Mouse (Mus musculus): ENCODE data around the gene Dctn1. TPM values are rescaled to one million over a fixed set of nuclear protein-coding genes. Genes with fewer than 3 reads are reported as not detected.
A peak's percentile ranks its signal among the peaks of the same experiment; 100 is the strongest.

Dctn1 gene
- polyA plus RNA-seq, 1 experiment from 2014 or later = 135 TPM

DNA sequence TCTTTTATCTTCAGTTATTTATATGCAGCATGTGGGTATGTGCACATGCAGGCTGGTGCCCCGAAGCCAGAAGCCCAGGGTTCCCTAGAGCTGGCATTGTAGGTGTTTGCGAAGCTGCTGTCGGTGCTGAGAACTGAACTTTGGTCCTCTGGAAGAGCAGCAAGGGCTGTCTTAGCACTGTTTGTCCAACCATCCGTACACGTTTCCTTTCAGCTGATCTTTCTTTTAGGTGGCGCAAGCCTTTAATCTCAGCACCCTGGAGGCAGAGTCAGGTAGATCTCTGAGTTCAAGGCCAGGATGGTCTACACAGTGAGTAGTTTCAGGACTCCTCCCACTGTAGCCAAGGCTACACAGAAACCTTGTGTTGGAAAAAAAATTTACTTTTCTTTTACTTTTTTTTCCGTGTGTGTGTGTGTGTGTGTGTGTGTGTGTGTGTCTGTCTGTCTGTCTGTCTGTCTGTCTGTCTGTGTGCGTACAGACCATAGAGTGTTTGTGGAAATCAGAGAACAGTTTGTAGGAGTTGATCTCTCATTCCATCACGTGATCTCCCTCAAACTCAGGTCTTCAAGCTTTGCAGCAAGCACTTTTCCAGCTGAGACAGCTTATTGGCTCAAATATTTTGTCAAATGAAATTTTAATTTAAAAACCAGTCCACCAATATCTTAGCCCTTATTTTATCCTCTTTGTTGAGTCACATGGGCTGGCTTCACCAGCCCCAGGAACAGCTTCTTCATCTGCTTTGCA is 33.4 kb upstream of the Dctn1 start:
- Histone ChIP-seq H3K27me3 (ENCODE audit: control insufficient read depth, insufficient read depth, low read length) (0 out of 2 replicates have a peak, but pooled peaks cover 2% of the 10 kb centered on the region), H3K36me3 (ENCODE audit: control insufficient read depth, insufficient read depth, low read length) (no peaks in the 10 kb centered on the region), H3K4me2 (ENCODE audit: low read length) (no peak overlapping the region), H3K27ac (replicated peaks; ENCODE audit: low read depth, low read length) (no peak overlapping the region), H3K4me3 (replicated peaks; ENCODE audit: low read depth, low read length) (no peak overlapping the region), H3K9me3 (ENCODE audit: control insufficient read depth, low read length) (no peaks in the 10 kb centered on the region), H3K9ac (replicated peaks; ENCODE audit: low read length) (no peak overlapping the region), H3K4me1 (ENCODE audit: control insufficient read depth, insufficient read depth, low read length) (peaks cover 19% of the 10 kb centered on the region)
- WGBS = 88% methylated on average over 9 of the region's 9 CpGs
- no peak for DNase-seq
- no peak for ATAC-seq (ENCODE audit: low FRiP score, low TSS enrichment)

- no peaks in the 10 kb centered on the region for H3K9me3 ChIP-seq (ENCODE audit: control insufficient read depth, low read length)
- ATAC-seq (ENCODE audit: low FRiP score, low TSS enrichment) = no peak
- DNase-seq = no peak
- H3K27ac ChIP-seq (replicated peaks; ENCODE audit: low read depth, low read length) = no peak overlapping the region
- H3K4me1 ChIP-seq (ENCODE audit: control insufficient read depth, insufficient read depth, low read length) = peaks cover 32% of the 10 kb centered on the region
- WGBS = 67% methylated on average over 3 of the region's 3 CpGs
- H3K27me3 ChIP-seq (ENCODE audit: control insufficient read depth, insufficient read depth, low read length) = 0 out of 2 replicates have a peak, but pooled peaks cover 2% of the 10 kb centered on the region
- H3K36me3 ChIP-seq (ENCODE audit: control insufficient read depth, insufficient read depth, low read length) = no peaks in the 10 kb centered on the region
- no peak overlapping the region for H3K4me3 ChIP-seq (replicated peaks; ENCODE audit: low read depth, low read length)
- H3K9ac ChIP-seq (replicated peaks; ENCODE audit: low read length) = no peak overlapping the region
- H3K4me2 ChIP-seq (ENCODE audit: low read length) = no peak overlapping the region
Measured at GRCm38 (mm10) chr6:83134226-83134625, 31.5 kb upstream of the Dctn1 start.

DNA sequence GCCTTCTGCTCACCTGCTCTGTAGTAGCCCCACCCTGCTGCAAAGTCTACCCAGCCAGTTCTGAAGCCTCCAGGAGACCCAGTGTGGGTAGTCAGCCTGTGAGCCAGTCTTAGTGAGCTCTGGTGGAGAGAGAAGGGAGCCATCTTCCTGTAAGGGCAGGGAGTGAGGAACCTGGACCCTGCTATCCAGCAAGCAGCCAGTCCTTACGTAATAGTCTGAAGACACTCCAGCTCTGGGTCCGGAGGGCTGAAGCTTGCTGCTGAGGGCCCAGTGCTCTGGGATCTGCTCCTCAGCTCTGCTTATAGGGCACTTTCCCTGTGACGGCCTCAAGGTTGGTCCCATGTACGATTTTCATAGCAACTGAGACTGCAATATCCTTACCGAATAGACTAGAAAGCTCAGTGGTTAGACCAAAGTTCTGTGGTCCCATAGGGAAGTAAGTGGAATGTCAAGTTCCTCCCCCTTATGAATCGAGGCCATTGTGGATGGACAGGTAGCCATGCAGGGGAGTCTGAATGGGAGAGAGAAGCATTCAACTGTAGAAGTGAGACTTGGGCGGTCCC is 30.7 kb upstream of the Dctn1 start, which contains the start of gene Rtkn:
Gene Rtkn (plus strand): TSS at position 513 of the 563 bp plus-strand sequence.
- DNase-seq (no peak), ATAC-seq (ENCODE audit: low FRiP score, low TSS enrichment) (no peak)
- Histone ChIP-seq H3K9ac (replicated peaks; ENCODE audit: low read length) (peak within 1 kb of the TSS; percentile 62), H3K4me3 (replicated peaks; ENCODE audit: low read depth, low read length) (peak within 1 kb of the TSS; percentile 39; the same call in 1 of the 2 replicates), H3K27ac (replicated peaks; ENCODE audit: low read depth, low read length) (no peak within 1 kb of the TSS), H3K27me3 (ENCODE audit: control insufficient read depth, insufficient read depth, low read length) (0 out of 2 replicates have a peak, but pooled peaks cover 2% of the 10 kb centered on the region), H3K4me1 (ENCODE audit: control insufficient read depth, insufficient read depth, low read length) (peaks cover 32% of the 10 kb centered on the region), H3K9me3 (ENCODE audit: control insufficient read depth, low read length) (no peaks in the 10 kb centered on the region), H3K4me2 (ENCODE audit: low read length) (peak within 1 kb of the TSS; percentile 65), H3K36me3 (ENCODE audit: control insufficient read depth, insufficient read depth, low read length) (no peaks in the 10 kb centered on the region)
- 60% methylated on average over 7 of the region's 7 CpGs for WGBS

DNA sequence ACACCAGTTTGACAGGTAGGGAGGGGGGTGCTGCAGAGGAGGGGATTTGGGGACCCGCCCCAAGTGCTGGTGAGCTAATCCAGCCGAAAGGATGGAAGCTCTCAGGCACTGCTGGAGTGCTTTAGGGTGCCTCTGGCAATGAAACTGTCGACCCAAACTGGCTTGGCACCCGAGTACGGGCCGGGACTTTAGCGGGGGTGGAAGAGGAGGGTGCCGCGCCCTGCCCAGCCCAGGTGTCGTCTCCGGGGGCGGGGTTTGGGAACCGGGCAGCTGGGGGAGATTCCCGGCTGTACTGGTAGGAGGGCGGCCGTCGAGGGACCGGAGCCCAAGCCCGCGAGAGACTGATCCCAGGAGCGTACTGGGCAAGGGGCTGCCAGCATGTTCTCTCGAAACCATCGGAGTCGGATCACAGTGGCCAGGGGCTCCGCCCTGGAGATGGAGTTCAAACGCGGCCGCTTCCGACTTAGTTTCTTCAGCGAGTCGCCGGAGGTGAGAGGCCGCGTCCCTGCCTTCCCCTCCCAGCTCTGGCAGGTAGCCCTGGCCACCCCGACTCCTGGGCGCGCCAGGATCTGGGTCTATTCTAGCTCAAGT is 30.1 kb upstream of the Dctn1 start:
- Histone ChIP-seq H3K4me3 (replicated peaks; ENCODE audit: low read depth, low read length) (peak overlapping the region; percentile 39; the same call in 1 of the 2 replicates), H3K27ac (replicated peaks; ENCODE audit: low read depth, low read length) (no peak overlapping the region), H3K9ac (replicated peaks; ENCODE audit: low read length) (peak overlapping the region; percentile 40), H3K9me3 (ENCODE audit: control insufficient read depth, low read length) (no peaks in the 10 kb centered on the region), H3K4me1 (ENCODE audit: control insufficient read depth, insufficient read depth, low read length) (peaks cover 32% of the 10 kb centered on the region), H3K27me3 (ENCODE audit: control insufficient read depth, insufficient read depth, low read length) (0 out of 2 replicates have a peak, but pooled peaks cover 2% of the 10 kb centered on the region), H3K4me2 (ENCODE audit: low read length) (peak overlapping the region; percentile 65), H3K36me3 (ENCODE audit: control insufficient read depth, insufficient read depth, low read length) (no peaks in the 10 kb centered on the region)
- 4% methylated on average over 37 of the region's 37 CpGs for WGBS
- DNase-seq (no peak), ATAC-seq (ENCODE audit: low FRiP score, low TSS enrichment) (no peak)

GRCm38 (mm10) chr6:83136291-83136880 is 29.3 kb upstream of the Dctn1 start:
- Histone ChIP-seq H3K4me3 (replicated peaks; ENCODE audit: low read depth, low read length) (peak overlapping the region; percentile 39), H3K4me2 (ENCODE audit: low read length) (peak overlapping the region; percentile 65), H3K4me1 (ENCODE audit: control insufficient read depth, insufficient read depth, low read length) (peaks cover 32% of the 10 kb centered on the region), H3K9me3 (ENCODE audit: control insufficient read depth, low read length) (no peaks in the 10 kb centered on the region), H3K27me3 (ENCODE audit: control insufficient read depth, insufficient read depth, low read length) (0 out of 2 replicates have a peak, but pooled peaks cover 2% of the 10 kb centered on the region), H3K36me3 (ENCODE audit: control insufficient read depth, insufficient read depth, low read length) (no peaks in the 10 kb centered on the region), H3K9ac (replicated peaks; ENCODE audit: low read length) (peak overlapping the region; percentile 62), H3K27ac (replicated peaks; ENCODE audit: low read depth, low read length) (peak overlapping the region; percentile 90)
- no peak for DNase-seq
- ATAC-seq (ENCODE audit: low FRiP score, low TSS enrichment) = peak; percentile 6; the same call in 1 of the 2 replicates
- 17% methylated on average over 5 of the region's 5 CpGs for whole genome bisulfite sequencing

GRCm38 (mm10) chr6:83136881-83137575 is 28.7 kb upstream of the Dctn1 start:
- H3K4me3 ChIP-seq (replicated peaks; ENCODE audit: low read depth, low read length) = peak overlapping the region; percentile 39
- H3K4me2 ChIP-seq (ENCODE audit: low read length) = peak overlapping the region; percentile 65
- peak overlapping the region; percentile 90 for H3K27ac ChIP-seq (replicated peaks; ENCODE audit: low read depth, low read length)
- H3K27me3 ChIP-seq (ENCODE audit: control insufficient read depth, insufficient read depth, low read length) = peaks cover 5% of the 10 kb centered on the region; the same call in 1 of the 2 replicates
- peak; percentile 73 for DNase-seq
- H3K4me1 ChIP-seq (ENCODE audit: control insufficient read depth, insufficient read depth, low read length) = peaks cover 34% of the 10 kb centered on the region
- H3K36me3 ChIP-seq (ENCODE audit: control insufficient read depth, insufficient read depth, low read length) = no peaks in the 10 kb centered on the region
- H3K9ac ChIP-seq (replicated peaks; ENCODE audit: low read length) = peak overlapping the region; percentile 62
- WGBS = under 1% methylated on average over 25 of the region's 26 CpGs
- H3K9me3 ChIP-seq (ENCODE audit: control insufficient read depth, low read length) = no peaks in the 10 kb centered on the region
- ATAC-seq (ENCODE audit: low FRiP score, low TSS enrichment) = peak; percentile 82

DNA sequence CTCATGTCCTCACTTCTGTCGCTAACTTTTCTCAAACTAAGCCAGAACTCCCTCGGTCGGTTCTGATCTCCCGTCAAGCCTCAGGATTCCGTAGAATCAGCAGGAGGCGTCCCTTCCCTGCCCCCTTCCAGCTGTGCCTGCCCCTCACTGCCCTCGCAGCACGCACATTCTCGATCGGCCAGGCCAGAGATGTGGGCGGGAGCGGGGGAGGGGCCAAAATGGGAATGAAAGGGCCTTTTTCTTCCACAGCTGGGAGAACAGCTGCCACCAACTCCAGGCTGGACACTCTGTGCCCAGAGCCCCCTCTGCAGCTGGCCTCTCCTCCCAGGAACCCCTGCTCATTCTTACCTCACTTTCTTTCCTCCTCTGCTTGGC is 28.2 kb upstream of the Dctn1 start:
- Histone ChIP-seq H3K4me2 (ENCODE audit: low read length) (peak overlapping the region; percentile 65), H3K4me3 (replicated peaks; ENCODE audit: low read depth, low read length) (peak overlapping the region; percentile 39), H3K4me1 (ENCODE audit: control insufficient read depth, insufficient read depth, low read length) (peaks cover 38% of the 10 kb centered on the region), H3K27ac (replicated peaks; ENCODE audit: low read depth, low read length) (peak overlapping the region; percentile 90), H3K27me3 (ENCODE audit: control insufficient read depth, insufficient read depth, low read length) (peaks cover 7% of the 10 kb centered on the region; the same call in 1 of the 2 replicates), H3K9me3 (ENCODE audit: control insufficient read depth, low read length) (no peaks in the 10 kb centered on the region), H3K36me3 (ENCODE audit: control insufficient read depth, insufficient read depth, low read length) (no peaks in the 10 kb centered on the region), H3K9ac (replicated peaks; ENCODE audit: low read length) (peak overlapping the region; percentile 62)
- under 1% methylated on average over 12 of the region's 12 CpGs for WGBS
- peak; percentile 55 for ATAC-seq (ENCODE audit: low FRiP score, low TSS enrichment)
- peak; percentile 78 for DNase-seq

DNA sequence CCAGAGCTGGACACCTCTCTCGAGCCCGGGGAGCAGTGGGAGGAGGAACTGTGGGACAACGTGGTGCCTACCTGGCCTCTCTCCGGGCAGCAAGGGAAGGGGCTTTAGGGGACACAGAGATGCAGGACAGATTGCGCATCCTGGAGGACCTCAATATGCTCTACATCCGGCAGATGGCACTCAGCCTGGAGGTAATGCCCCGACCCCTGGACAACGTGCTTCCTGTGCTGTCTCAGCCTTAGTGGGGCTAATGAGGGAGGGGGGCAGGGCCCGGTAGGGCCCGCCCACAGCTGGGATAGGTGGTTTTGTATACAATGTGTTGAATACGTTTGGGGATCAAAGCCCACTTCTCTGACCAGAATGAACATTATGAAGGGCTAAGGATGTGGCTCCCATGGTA is 27.7 kb upstream of the Dctn1 start:
- H3K27me3 ChIP-seq (ENCODE audit: control insufficient read depth, insufficient read depth, low read length) = peaks cover 7% of the 10 kb centered on the region; the same call in 1 of the 2 replicates
- H3K4me1 ChIP-seq (ENCODE audit: control insufficient read depth, insufficient read depth, low read length) = peaks cover 38% of the 10 kb centered on the region
- H3K9ac ChIP-seq (replicated peaks; ENCODE audit: low read length) = peak overlapping the region; percentile 62
- WGBS = 2% methylated on average over 11 of the region's 11 CpGs
- H3K4me2 ChIP-seq (ENCODE audit: low read length) = peak overlapping the region; percentile 65
- H3K36me3 ChIP-seq (ENCODE audit: control insufficient read depth, insufficient read depth, low read length) = no peaks in the 10 kb centered on the region
- H3K9me3 ChIP-seq (ENCODE audit: control insufficient read depth, low read length) = no peaks in the 10 kb centered on the region
- peak overlapping the region; percentile 90 for H3K27ac ChIP-seq (replicated peaks; ENCODE audit: low read depth, low read length)
- ATAC-seq (ENCODE audit: low FRiP score, low TSS enrichment) (peak; percentile 38; the same call in 1 of the 2 replicates), DNase-seq (peak; percentile 54)
- H3K4me3 ChIP-seq (replicated peaks; ENCODE audit: low read depth, low read length) = peak overlapping the region; percentile 39
